Mouse (Mus musculus) MEL-GATA-1-ER (cell line): ENCODE data around the gene Gm8024.
"Not testable (repeated sequence)": the region's sequence is repeated elsewhere in the genome, so short reads cannot be mapped to it uniquely, and the experiment has no call there.

Experiments
- DNase-seq: peaks from one replicate; pipeline ENCODE4 v3.0.0-alpha.2; 2012; ENCODE audit warnings: low read depth; ENCODE audit errors: extremely low read depth

The Gm8024 gene

GRCm38 (mm10) chr14:42524182-42524581, at the start of gene Gm8024:
Gm8024 (minus strand) TSS chr14:42524282.
- not testable (repeated sequence) for DNase-seq

DNA sequence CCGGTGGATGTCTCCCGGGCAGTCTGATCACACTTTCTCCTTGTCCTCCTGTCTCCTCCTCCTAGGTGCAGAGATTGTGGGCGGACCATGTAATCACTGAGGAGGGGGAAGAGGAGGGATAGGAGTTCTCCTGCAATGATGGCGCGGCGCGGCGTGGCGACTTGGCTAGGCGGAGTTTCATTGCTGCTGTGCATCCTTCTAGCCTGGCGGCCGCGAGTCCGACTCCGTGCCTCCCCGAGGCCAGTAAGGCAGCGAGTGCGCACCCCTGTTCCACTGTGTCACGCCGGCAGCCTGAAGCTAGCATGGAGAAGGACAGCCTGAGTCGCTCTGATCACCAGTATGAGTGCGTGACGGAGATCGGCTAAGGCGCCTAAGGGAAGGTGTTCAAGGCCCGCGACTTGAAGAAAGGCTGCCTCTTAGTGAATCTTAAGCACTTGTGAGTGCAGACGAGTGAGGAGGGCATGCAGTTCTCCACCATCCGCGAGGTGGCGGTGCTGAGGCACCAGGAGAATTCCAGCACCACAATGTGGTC, 19.2 kb upstream of the Gm8024 start:
- not testable (repeated sequence) for DNase-seq

DNA sequence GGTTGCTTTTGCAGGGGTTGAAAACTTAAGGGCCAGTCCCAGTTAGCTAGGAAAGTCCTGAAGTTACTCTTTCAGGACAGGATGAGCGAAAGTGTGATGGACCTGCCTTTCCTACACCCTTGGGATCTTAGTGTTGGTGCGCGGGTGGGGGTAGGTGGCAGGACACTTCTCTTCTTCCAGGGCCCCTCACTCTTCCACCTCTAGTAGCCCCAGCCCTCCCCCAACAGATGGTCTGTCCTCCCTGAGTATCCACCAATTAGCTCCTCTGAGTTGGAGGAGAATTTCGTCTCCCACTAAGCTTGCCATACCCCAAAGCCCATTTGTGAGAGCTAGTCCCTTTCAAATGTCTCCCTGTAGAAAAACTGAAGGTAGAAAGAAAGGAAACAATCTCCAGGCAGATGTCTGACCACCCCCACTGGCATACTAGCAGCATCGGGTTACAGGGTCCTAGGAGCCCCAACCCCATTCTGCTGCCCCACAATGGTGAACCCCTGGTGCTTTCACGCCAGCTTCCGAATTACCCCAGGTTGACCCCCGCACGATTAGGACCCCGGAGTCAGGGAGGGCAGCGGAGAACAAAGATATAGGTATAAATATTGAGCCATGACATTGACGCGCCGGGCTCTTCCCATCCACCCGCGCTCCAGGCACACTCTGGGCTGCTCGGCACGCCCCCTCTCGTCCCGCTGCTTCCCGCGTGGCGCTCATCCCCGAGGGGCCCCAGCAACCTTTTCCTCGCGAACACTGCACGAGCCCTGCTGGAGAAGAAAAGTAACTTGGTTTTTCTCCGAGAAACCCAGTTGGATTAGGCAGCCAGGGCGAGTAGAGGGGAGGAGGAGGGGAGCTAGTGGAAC, 18.5 kb upstream of the Gm8024 start:
- not testable (repeated sequence) for DNase-seq

GRCm38 (mm10) chr14:42502249-42502648, 21.8 kb downstream of the Gm8024 start, which contains the start of gene Gm8020:
Gm8020 (minus strand) TSS chr14:42502349.
- not testable (repeated sequence) for DNase-seq
